Mouse (Mus musculus) midbrain, embryonic 10.5 days (tissue): ENCODE measurements around the gene Srrt. TPM values are rescaled to one million over a fixed set of nuclear protein-coding genes. Genes with fewer than 3 reads are reported as not detected.

Experiments
- DNase-seq: peaks from one replicate; pipeline ENCODE4 v3.0.0-alpha.2; 2017; ENCODE audit warnings: low spot score
- H3K27ac ChIP-seq: fragments of 300-500 bp; sonication (generic); replicated peaks from 2 replicates; pipeline ENCODE4 v1.5.1; 2016; ENCODE audit warnings: mild to moderate bottlenecking
- H3K27me3 ChIP-seq: fragments of 300-500 bp; sonication (generic); 2 replicates; pipeline ENCODE4 v1.6.1; 2016; ENCODE audit warnings: low read depth, mild to moderate bottlenecking; ENCODE audit not compliant: poor library complexity, severe bottlenecking
- H3K36me3 ChIP-seq: fragments of 300-500 bp; sonication (generic); 2 replicates; pipeline ENCODE4 v1.6.1; 2016; ENCODE audit warnings: mild to moderate bottlenecking, moderate library complexity
- H3K4me1 ChIP-seq: fragments of 300-500 bp; sonication (generic); 2 replicates; pipeline ENCODE4 v1.6.1; 2016
- H3K4me3 ChIP-seq: fragments of 300-500 bp; sonication (generic); 2 replicates; pipeline ENCODE4 v1.5.1; 2016; ENCODE audit warnings: mild to moderate bottlenecking, moderate library complexity
- H3K9me3 ChIP-seq: fragments of 300-500 bp; sonication (generic); replicated peaks from 2 replicates; pipeline ENCODE4 v1.6.1; 2016; ENCODE audit warnings: mild to moderate bottlenecking
- WGBS: fragments of 180-500 bp; shearing (Covaris S2); methylation state at CpG from one replicate; pipeline ENCODE4 v1.1.7; 2016; 5-methylcytosine and 5-hydroxymethylcytosine counted together
- polyA plus RNA-seq: library from polyadenylated mRNA; unstranded; fragments of >200 nt; fragmentation: Nextera tagmentation; extraction: Ambion mirVana; gene quantifications from 2 replicates; pipeline ENCODE4 v1.2.1, GENCODE M21; 2016

The Srrt gene
- polyA plus RNA-seq, 1 experiment from 2014 or later: 190 TPM

- no peak overlapping the region for H3K4me3 ChIP-seq
- H3K27ac ChIP-seq: no peak overlapping the region
- 74% methylated on average over 1 of the region's 1 CpGs for WGBS
- peaks cover 58% of the 10 kb centered on the region for H3K4me1 ChIP-seq
- H3K9me3 ChIP-seq: no peaks in the 10 kb centered on the region
- DNase-seq: no peak
- no peaks in the 10 kb centered on the region for H3K36me3 ChIP-seq
- no peaks in the 10 kb centered on the region for H3K27me3 ChIP-seq
Measured at GRCm38 (mm10) chr5:137346388-137346787, 38.9 kb upstream of the Srrt start.

- no peak overlapping the region for H3K4me3 ChIP-seq
- no peak for DNase-seq
- H3K4me1 ChIP-seq: peaks cover 52% of the 10 kb centered on the region
- H3K27ac ChIP-seq: no peak overlapping the region
- no peaks in the 10 kb centered on the region for H3K27me3 ChIP-seq
- 35% methylated on average over 9 of the region's 9 CpGs for WGBS
- H3K9me3 ChIP-seq: no peaks in the 10 kb centered on the region
- H3K36me3 ChIP-seq: no peaks in the 10 kb centered on the region
Measured at GRCm38 (mm10) chr5:137345821-137346220, 38.3 kb upstream of the Srrt start.

GRCm38 (mm10) chr5:137343869-137344268 is 36.4 kb upstream of the Srrt start:
- H3K36me3 ChIP-seq: no peaks in the 10 kb centered on the region
- peaks cover 48% of the 10 kb centered on the region for H3K4me1 ChIP-seq
- no peak for DNase-seq
- H3K27ac ChIP-seq: no peak overlapping the region
- no peak overlapping the region for H3K4me3 ChIP-seq
- H3K27me3 ChIP-seq: no peaks in the 10 kb centered on the region
- no peaks in the 10 kb centered on the region for H3K9me3 ChIP-seq

- no peak overlapping the region for H3K4me3 ChIP-seq
- no peak overlapping the region for H3K27ac ChIP-seq
- H3K4me1 ChIP-seq: peaks cover 48% of the 10 kb centered on the region
- 91% methylated on average over 5 of the region's 5 CpGs for WGBS
- no peaks in the 10 kb centered on the region for H3K9me3 ChIP-seq
- no peaks in the 10 kb centered on the region for H3K36me3 ChIP-seq
- no peaks in the 10 kb centered on the region for H3K27me3 ChIP-seq
- DNase-seq: no peak
Measured at GRCm38 (mm10) chr5:137343412-137343811, 35.9 kb upstream of the Srrt start.

- no peak for DNase-seq
- Histone ChIP-seq H3K4me3 (no peak overlapping the region), H3K36me3 (no peaks in the 10 kb centered on the region), H3K4me1 (peaks cover 47% of the 10 kb centered on the region), H3K27me3 (no peaks in the 10 kb centered on the region), H3K9me3 (no peaks in the 10 kb centered on the region), H3K27ac (no peak overlapping the region)
- 84% methylated on average over 7 of the region's 7 CpGs for WGBS
Measured at GRCm38 (mm10) chr5:137342407-137343012, 35.0 kb upstream of the Srrt start.

- no peak for DNase-seq
- Histone ChIP-seq H3K36me3 (no peaks in the 10 kb centered on the region), H3K27me3 (no peaks in the 10 kb centered on the region), H3K4me3 (no peak overlapping the region), H3K9me3 (no peaks in the 10 kb centered on the region), H3K4me1 (peaks cover 31% of the 10 kb centered on the region), H3K27ac (peak overlapping the region; percentile 90)
- WGBS: 76% methylated on average over 6 of the region's 6 CpGs
Measured at GRCm38 (mm10) chr5:137340222-137340621, 32.7 kb upstream of the Srrt start.

GRCm38 (mm10) chr5:137339290-137339979 is 32.0 kb upstream of the Srrt start:
- peak overlapping the region; percentile 90 for H3K27ac ChIP-seq
- 7% methylated on average over 22 of the region's 22 CpGs for WGBS
- no peaks in the 10 kb centered on the region for H3K27me3 ChIP-seq
- peak overlapping the region; percentile 57 for H3K4me3 ChIP-seq
- no peaks in the 10 kb centered on the region for H3K9me3 ChIP-seq
- peak; percentile 42 for DNase-seq
- H3K36me3 ChIP-seq: no peaks in the 10 kb centered on the region
- H3K4me1 ChIP-seq: peaks cover 30% of the 10 kb centered on the region

GRCm38 (mm10) chr5:137338663-137339289 is 31.3 kb upstream of the Srrt start:
- Histone ChIP-seq H3K36me3 (no peaks in the 10 kb centered on the region), H3K4me1 (peaks cover 33% of the 10 kb centered on the region), H3K4me3 (peak overlapping the region; percentile 57), H3K27ac (peak overlapping the region; percentile 90), H3K27me3 (no peaks in the 10 kb centered on the region), H3K9me3 (no peaks in the 10 kb centered on the region)
- DNase-seq: peak; percentile 42
- WGBS: 1% methylated on average over 11 of the region's 11 CpGs

- no peaks in the 10 kb centered on the region for H3K27me3 ChIP-seq
- peak overlapping the region; percentile 90 for H3K27ac ChIP-seq
- H3K9me3 ChIP-seq: no peaks in the 10 kb centered on the region
- peaks cover 38% of the 10 kb centered on the region for H3K4me1 ChIP-seq
- no peaks in the 10 kb centered on the region for H3K36me3 ChIP-seq
- H3K4me3 ChIP-seq: peak overlapping the region; percentile 57
- WGBS: under 1% methylated on average over 19 of the region's 19 CpGs
- peak; percentile 86 for DNase-seq
Measured at GRCm38 (mm10) chr5:137338256-137338655, 30.8 kb upstream of the Srrt start.

GRCm38 (mm10) chr5:137337190-137337589 is 29.7 kb upstream of the Srrt start:
- no peak for DNase-seq
- no peak overlapping the region for H3K4me3 ChIP-seq

GRCm38 (mm10) chr5:137335066-137335465 is 27.6 kb upstream of the Srrt start:
- H3K27me3 ChIP-seq: no peaks in the 10 kb centered on the region
- 78% methylated on average over 6 of the region's 6 CpGs for WGBS
- H3K9me3 ChIP-seq: no peaks in the 10 kb centered on the region
- no peak overlapping the region for H3K27ac ChIP-seq
- 0 out of 2 replicates have a peak, but pooled peaks cover 4% of the 10 kb centered on the region for H3K36me3 ChIP-seq
- H3K4me3 ChIP-seq: no peak overlapping the region
- H3K4me1 ChIP-seq: peaks cover 50% of the 10 kb centered on the region
- DNase-seq: no peak

More at GRCm38 (mm10) chr5:137337190-137337589, 29.7 kb upstream of the Srrt start:
- Histone ChIP-seq H3K27ac (no peak overlapping the region; the same call in 1 of the 2 replicates), H3K4me1 (peaks cover 49% of the 10 kb centered on the region), H3K9me3 (no peaks in the 10 kb centered on the region), H3K27me3 (no peaks in the 10 kb centered on the region), H3K36me3 (no peaks in the 10 kb centered on the region)
- 62% methylated on average over 8 of the region's 8 CpGs for WGBS

GRCm38 (mm10) chr5:137334317-137334716 is 26.8 kb upstream of the Srrt start:
- H3K9me3 ChIP-seq: no peaks in the 10 kb centered on the region
- 0 out of 2 replicates have a peak, but pooled peaks cover 4% of the 10 kb centered on the region for H3K36me3 ChIP-seq
- no peaks in the 10 kb centered on the region for H3K27me3 ChIP-seq
- 61% methylated on average over 10 of the region's 10 CpGs for WGBS
- no peak overlapping the region for H3K27ac ChIP-seq
- DNase-seq: no peak
- peak overlapping the region; percentile 76 for H3K4me3 ChIP-seq
- H3K4me1 ChIP-seq: peaks cover 42% of the 10 kb centered on the region
